Mouse (Mus musculus): ENCODE measurements around the gene Eng.

The Eng gene

DNA sequence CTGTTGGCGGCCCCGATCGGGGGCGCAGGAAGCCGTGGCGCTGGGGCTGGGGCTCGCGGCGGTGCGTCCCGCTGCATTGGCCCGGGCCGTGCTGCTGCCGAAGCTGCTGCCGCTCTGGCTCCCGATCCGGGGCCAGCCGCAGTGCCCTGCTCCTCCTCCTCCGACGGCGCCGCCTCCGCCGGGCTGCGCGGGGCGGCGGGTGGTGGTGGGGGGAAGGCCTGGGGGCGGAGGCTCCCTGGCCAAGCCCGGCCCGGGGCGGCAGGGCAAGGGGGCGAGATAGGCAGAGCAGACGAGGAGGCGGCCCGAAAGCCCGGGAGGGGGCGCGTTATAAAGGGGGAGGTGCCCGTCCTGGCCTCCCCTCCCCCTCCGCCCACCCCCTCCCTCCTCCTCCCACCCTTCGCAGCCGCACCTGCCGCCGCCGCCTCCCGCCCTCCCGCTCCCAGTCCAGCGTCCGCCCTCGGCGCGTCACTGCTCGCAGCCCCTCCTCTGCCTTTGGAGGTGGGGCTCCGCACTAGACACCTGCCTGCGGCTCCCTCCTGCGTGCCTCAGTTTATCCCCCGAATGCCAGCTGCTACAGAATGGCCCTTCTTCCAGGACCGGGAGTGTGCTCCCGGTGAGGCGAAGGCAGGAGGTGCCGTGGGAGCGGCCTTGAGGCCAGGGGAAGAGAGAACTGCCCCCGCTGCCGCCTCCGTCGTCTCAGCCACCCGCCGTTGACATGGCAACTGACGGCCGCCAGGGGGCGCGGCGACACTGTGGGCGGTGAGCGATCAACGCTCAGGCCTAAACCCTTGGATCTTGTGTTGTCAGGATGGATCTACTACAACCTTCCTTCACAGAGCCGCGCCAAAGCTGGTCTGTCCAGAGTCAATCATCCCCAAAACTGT lies 66.8 kb downstream of the Eng start, which contains the start of gene Cdk9:
Gene Cdk9 (minus strand): TSS at position 143 of the 884 bp plus-strand sequence.
- peak; percentile 88 to 89 for DNase-seq

DNA sequence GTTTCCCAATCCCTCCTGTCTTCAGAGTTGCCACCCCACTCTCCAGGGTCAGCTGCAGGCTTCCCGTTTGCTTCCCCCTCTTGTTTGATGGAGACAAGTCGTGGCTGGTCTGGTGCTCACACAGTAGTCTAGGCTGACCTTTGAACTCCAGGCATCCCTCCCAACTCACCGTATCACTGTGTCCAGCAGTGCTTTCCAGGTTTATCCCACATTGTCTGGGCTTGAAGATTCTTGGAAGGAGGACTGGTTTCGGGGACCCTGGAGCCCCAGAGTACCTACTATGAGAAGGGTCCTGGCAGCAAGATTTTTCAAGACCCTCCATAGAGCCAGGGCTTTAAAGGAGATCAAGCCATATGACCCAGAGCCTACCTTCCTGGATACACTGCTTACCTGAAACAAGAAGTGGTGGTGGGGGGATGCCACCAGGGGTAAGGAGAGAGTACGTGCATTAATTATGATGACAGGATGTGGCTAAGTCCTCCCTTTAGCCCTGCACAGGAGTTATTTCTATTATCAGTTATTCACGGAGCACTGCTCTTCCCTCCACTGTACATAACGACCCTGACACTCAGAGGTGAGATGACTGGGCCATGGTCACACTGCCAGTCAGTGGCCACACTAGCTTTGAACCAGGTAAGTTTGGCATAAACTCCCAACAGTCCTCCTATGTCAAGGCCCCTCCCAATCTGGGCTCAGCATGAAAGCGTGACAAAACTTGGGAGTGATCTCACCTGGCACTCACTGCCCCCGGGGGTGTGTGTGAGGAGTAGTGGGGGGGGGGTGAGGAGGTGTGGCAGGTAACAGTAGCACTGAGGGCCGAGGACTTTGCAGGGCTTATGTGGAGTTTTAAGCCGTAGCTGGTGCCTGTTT lies 68.0 kb downstream of the Eng start:
- DNase-seq = no peak

DNA sequence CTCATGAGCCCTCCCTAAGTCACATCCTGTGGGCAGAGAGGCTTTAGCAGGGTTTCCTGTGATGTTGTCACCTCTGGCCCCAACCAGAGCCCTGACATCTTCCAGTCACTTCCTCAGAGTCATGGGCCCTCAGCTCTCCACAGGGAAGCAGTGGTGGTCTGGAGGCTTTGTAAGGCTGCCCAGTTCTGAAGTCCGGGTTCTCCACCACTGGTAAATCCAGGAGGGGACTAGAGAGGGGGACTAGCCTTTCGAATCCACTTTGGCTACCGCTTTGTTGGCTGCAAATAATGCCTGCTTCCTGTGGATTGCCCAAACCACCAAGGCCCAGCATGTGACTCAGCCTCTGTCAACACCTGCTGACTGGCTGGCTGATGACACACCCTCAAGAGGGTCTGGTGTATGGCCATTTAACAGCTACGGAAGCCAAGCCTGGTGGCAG lies 68.6 kb downstream of the Eng start:
- no peak for DNase-seq

DNA sequence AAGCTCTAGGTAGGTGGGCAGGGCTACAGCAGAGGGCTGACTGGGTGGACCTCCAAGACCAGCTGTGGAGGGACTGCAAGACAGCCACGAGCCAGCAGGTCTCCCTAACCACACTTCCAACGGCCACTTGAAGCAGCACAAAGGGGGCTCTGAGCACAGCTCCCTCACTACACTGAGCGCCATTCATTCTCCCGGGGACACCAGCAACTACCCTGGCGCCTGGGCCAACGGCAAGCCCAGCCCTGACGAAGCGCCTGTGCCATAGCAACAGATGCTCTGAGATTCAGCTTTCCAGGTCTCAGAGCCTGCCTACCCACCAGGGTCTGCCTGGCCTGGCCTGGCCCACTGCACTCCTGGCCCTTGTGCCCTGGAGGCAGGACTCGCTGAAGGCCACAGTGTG lies 72.4 kb downstream of the Eng start:
- no peak for DNase-seq

DNA sequence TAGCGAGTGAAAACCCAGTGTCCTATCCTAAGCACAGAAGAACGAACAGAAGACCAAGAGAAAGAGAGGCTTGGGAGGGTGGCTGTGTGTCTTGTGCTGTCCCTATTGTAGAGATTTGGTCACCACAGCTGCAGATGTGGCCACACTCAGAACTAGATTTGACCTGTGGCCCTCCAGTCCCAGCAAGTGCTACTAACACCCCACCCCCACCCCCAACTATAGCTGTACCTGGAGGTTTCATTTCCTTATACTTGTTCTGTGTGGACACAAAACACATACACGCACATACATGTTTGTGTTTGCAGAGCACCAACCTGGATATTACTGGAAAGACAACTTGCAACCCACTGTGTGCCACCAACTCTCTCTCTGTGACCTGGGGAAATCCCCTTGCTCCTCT lies 73.7 kb downstream of the Eng start:
- no peak for DNase-seq

DNA sequence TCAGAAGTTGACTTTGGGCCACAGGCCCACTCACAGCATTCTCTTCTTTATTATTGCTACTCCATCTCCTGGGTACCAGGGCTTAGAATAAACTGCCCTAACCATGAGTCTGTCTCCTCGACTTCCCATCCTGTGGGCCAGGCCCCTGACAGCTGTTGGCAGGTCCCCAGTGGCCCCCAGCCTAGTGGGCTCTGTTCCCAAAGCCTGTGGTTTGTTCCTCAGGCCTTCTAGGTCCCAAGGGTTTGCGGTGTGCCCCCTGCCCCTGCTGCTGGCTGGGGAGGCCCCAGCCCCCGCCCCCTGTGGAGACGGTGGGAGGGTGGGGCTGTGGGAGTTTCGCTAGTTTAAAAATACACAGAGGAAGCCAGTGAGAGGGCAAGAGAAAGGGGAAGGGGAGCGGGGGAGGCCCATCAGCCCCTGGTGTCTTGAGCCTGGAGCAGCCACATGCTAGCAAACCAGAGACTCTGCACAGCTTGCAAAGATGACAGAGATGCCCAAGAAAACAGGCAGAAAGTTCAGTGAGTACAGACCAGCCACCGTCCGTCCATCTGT lies 74.4 kb downstream of the Eng start, which contains the start of gene Sh2d3c:
Gene Sh2d3c (plus strand): TSS at position 375 of the 549 bp plus-strand sequence.
- DNase-seq = peak in 1 of 2 experiments; percentile 58

DNA sequence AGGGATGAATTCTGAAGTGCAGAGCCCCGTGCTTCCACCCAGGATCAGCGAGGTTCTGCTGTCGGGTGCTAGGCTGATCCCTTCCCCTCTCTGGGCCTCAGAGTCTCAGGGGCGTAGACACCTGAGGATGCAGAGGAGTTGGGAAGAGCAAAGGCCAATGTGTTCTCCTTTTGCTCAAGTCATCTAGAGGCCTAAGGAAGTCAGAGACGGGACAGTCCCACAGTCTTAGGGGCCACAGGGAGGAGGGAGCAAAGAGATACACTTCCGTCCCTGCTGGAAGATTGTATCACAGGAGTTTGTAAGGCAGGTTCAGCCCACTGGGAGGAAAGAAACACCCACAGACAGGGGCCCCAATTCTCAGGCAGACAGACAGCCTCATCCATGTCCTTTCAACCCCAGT lies 75.7 kb downstream of the Eng start:
- no peak for DNase-seq

DNA sequence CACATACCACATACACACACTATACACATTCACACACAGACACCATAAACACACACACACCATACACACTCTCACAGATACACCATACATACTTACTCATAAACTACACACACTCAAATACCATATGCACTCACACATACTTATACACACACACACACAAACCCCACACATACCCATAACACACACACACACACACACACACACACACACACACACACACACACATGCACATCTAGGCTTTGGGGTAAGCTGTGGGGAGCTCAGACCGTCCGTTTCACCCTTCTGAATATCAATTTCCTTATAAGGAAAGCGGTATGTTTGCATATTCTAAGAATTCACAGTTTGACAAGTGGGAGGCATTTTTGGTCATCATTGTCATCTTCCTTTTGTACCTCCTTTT lies 76.2 kb downstream of the Eng start:
- no peak for DNase-seq

DNA sequence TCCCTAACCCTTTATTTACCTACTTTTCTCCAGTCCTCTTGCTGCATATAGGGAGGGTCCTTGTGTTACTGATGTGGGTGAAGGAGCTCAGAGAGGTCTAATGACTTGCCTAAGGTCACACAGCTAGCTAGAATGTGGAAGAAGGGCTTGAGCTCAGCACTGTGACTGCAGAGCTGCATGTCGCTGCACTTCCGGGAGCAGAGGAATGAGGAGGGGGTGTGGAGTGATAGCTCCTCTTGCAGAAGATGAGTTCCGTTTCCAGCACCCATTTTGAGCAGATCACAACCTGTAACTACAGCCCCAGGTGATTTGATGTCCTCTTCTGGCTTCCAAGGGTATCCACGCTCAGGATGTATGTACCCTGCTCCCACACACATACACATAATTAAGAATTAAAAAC lies 77.8 kb downstream of the Eng start:
- no peak for DNase-seq

DNA sequence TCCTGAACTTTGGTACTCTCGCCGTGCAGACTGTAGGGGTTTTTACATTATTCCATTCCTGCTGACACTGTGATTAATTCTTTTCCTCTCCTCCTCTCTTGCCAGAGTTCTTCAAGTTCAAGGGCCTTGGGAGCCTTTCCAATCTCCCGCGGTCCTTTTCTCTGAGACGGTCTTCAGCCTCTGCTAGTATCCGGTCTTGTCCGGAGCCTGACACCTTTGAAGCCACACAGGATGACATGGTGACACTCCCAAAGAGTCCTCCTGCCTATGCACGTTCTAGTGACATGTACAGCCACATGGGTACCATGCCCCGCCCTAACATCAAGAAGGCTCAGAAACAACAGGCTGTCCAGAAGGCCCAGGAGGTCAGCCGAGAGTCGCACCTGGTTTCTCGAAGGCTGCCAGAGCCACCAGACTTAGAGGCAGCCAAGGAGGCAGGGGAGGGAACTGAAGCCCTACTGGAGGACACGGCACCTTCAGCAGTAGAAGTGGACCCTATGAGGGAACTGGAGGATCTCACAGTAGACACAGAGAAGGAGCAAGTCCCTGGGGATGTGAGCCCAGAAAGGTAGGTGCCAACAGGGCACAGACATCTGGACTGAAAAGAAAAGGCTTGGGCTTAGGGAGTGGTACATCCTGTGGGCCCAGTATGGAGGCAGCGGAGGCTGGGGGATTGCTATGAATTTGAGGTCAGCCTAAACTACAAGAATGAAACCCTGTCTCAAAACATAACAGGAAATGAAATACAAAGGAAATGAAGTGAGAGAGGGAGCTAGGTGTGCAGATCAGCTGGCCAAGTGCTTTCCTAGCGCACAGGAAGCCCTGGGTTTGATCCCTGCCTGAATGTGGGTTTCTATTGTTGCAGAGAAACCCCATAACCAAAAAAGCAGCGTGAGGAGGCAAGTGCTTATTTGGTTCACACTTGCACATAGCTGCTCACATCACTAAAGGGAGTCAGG lies 78.7 kb downstream of the Eng start:
- peak in 1 of 2 experiments; percentile 60 for DNase-seq

DNA sequence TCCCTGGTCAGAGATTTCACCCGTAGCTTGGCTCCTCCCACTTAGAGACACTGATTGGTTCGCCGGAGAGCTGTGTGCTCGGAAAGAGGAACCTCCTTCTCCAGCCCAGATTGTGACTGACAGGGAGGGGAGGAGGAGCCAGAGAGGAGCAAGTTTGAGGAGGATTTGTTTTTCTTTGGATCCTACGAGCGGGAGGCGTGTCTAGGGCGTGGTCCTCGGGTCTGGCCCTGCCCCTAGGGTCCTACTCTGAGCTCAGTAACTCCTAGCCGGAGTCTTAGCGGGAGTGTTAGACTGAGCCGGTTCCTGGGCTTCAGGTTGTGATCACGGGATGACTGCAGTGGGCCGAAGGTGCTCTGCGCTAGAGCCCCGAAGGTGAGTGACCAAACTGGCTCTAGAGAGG lies 81.0 kb downstream of the Eng start:
- peak; percentile 69 to 79 for DNase-seq

DNA sequence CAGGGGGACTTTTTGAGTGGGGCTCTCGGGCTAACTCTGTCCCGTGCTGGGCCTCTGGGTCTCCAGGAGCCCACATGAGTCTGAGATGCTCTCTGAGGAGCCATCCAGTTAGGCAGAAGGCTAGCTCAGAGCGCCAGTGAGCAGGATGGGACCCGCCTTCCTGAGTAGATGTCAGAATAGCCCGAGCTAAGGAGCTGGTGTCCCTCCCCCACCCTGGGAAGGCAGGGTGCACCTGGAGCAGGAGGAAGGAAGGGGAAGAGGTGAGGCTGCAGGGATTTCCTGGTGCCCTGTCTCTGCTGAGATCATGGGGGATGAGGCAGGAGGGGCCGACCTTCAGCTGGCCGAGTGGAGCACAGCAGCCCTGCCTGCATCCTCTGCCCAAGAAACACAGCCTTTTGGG lies 82.1 kb downstream of the Eng start:
- DNase-seq = no peak

DNA sequence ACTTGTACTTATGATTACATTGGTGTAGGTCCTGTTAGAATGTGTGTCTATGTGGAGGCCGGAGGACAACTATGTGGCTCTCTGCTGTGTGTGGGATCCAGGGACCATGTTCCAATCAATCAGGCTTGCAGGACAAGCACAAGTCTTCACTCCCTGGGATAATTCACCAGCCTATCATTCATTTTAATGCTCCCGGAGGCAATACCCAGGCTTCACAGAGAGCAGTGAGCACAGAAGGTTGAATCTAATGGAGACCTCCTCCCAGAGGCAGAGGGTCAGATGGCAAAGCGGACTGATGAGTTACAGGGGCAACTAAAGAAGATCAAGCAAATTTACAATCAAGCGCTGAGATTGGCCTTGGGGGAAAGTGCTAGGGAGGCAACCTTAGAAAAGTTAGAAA lies 83.2 kb downstream of the Eng start:
- DNase-seq = no peak

DNA sequence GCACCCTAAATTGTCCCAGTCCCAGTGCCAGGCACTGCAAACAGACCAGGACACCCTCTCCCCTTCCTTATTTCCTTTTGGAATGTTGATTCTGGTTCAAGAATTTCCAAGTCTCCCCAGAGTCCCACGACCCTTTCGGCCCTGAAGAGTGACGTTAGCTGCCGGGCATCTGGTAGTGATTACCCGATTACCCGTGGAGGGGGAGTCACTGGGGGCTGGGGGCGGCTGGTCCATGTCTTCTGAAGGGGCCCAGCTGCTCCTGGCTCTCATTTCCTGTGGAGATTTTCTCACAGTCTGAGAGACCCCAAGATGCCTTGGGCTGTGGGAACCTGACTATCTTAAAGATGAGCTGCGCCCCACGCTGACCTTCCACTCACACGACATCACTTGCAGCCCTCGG lies 84.5 kb downstream of the Eng start:
- DNase-seq = no peak

DNA sequence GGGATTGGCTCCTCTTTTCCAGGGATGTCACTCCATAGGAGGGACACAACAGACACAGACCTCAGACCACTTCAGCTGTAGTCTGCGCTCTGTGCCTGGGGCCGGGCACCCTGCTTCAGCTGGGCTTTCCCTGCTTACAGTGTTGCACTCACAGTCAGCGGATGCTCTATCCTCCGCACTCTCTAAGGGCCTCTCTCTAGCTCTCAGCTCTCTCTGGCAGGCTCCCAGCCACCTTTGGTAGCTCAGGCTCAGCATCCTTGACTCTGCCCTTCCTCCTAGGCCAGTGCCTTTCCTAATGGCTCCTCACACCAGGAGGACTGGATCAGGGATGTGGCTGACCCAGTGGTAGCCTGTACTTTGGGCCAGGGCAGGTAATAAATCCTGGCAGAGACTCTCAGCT lies 85.5 kb downstream of the Eng start:
- no peak for DNase-seq
